Mouse (Mus musculus): ENCODE data around the gene Ifitm1. TPM values are rescaled to one million over a fixed set of nuclear protein-coding genes. Genes with fewer than 3 reads are reported as not detected.
"Not testable (repeated sequence)": the region's sequence is repeated elsewhere in the genome, so short reads cannot be mapped to it uniquely, and the experiment has no call there.

Ifitm1 gene
- polyA plus RNA-seq, 1 experiment from 2014 or later = 33.5 TPM

- H3K36me3 ChIP-seq (ENCODE audit: control insufficient read depth, insufficient read depth, low read length) = no peaks in the 10 kb centered on the region
- DNase-seq (ENCODE audit: low spot score) = no peak
- H3K9ac ChIP-seq (ENCODE audit: low read depth, low read length) = no peak overlapping the region
- no peak for ATAC-seq (replicated peaks; ENCODE audit: low FRiP score)
- no peak overlapping the region for H3K4me2 ChIP-seq
- no peak overlapping the region for H3K27ac ChIP-seq (ENCODE audit: low read depth, low read length)
- no peak overlapping the region for H3K4me3 ChIP-seq (ENCODE audit: low read depth, low read length)
- H3K9me3 ChIP-seq (ENCODE audit: control insufficient read depth, low read length) = no peaks in the 10 kb centered on the region
- WGBS = 83% methylated on average over 2 of the region's 2 CpGs
- no peaks in the 10 kb centered on the region for H3K4me1 ChIP-seq (replicated peaks; ENCODE audit: control insufficient read depth, insufficient read depth, low read length)
- no peaks in the 10 kb centered on the region for H3K27me3 ChIP-seq (replicated peaks; ENCODE audit: control insufficient read depth, insufficient read depth, low read length)
Observed at GRCm38 (mm10) chr7:140961416-140961815, 5.6 kb upstream of the Ifitm1 start.

- H3K4me1 ChIP-seq (replicated peaks; ENCODE audit: control insufficient read depth, insufficient read depth, low read length) = no peaks in the 10 kb centered on the region; the same call in 1 of the 2 replicates
- no peak overlapping the region for H3K9ac ChIP-seq (ENCODE audit: low read depth, low read length)
- H3K4me3 ChIP-seq (ENCODE audit: low read depth, low read length) = no peak overlapping the region
- no peak overlapping the region for H3K27ac ChIP-seq (ENCODE audit: low read depth, low read length)
- no peak for DNase-seq (ENCODE audit: low spot score)
- H3K9me3 ChIP-seq (ENCODE audit: control insufficient read depth, low read length) = no peaks in the 10 kb centered on the region
- WGBS = 77% methylated on average over 2 of the region's 2 CpGs
- no peaks in the 10 kb centered on the region for H3K27me3 ChIP-seq (replicated peaks; ENCODE audit: control insufficient read depth, insufficient read depth, low read length)
- H3K36me3 ChIP-seq (ENCODE audit: control insufficient read depth, insufficient read depth, low read length) = no peaks in the 10 kb centered on the region
- no peak for ATAC-seq (replicated peaks; ENCODE audit: low FRiP score)
- no peak overlapping the region for H3K4me2 ChIP-seq
Observed at GRCm38 (mm10) chr7:140962733-140963132, 4.3 kb upstream of the Ifitm1 start.

GRCm38 (mm10) chr7:140967862-140968591 lies 1.0 kb downstream of the Ifitm1 start:
- Histone ChIP-seq H3K4me2 (peak overlapping the region; percentile 23; the same call in 1 of the 2 replicates), H3K9ac (ENCODE audit: low read depth, low read length) (no peak overlapping the region), H3K27ac (ENCODE audit: low read depth, low read length) (no peak overlapping the region), H3K36me3 (ENCODE audit: control insufficient read depth, insufficient read depth, low read length) (no peaks in the 10 kb centered on the region), H3K27me3 (replicated peaks; ENCODE audit: control insufficient read depth, insufficient read depth, low read length) (no peaks in the 10 kb centered on the region), H3K4me1 (replicated peaks; ENCODE audit: control insufficient read depth, insufficient read depth, low read length) (peaks cover 11% of the 10 kb centered on the region), H3K9me3 (ENCODE audit: control insufficient read depth, low read length) (no peaks in the 10 kb centered on the region), H3K4me3 (ENCODE audit: low read depth, low read length) (no peak overlapping the region)
- ATAC-seq (replicated peaks; ENCODE audit: low FRiP score) = 0 out of 2 replicates have a peak, but pooled peaks have one; percentile 20
- no peak for DNase-seq (ENCODE audit: low spot score)
- 16% methylated on average over 14 of the region's 14 CpGs for WGBS

GRCm38 (mm10) chr7:140968710-140969109 lies 1.7 kb downstream of the Ifitm1 start:
- H3K36me3 ChIP-seq (ENCODE audit: control insufficient read depth, insufficient read depth, low read length); H3K9ac ChIP-seq (ENCODE audit: low read depth, low read length); H3K27me3 ChIP-seq (replicated peaks; ENCODE audit: control insufficient read depth, insufficient read depth, low read length); DNase-seq (ENCODE audit: low spot score); ATAC-seq (replicated peaks; ENCODE audit: low FRiP score); H3K4me3 ChIP-seq (ENCODE audit: low read depth, low read length); H3K9me3 ChIP-seq (ENCODE audit: control insufficient read depth, low read length); H3K4me2 ChIP-seq; H3K27ac ChIP-seq (ENCODE audit: low read depth, low read length): not testable (repeated sequence)
- peaks cover 11% of the 10 kb centered on the region for H3K4me1 ChIP-seq (replicated peaks; ENCODE audit: control insufficient read depth, insufficient read depth, low read length)
- 20% methylated on average over 3 of the region's 3 CpGs for WGBS

- peaks cover 11% of the 10 kb centered on the region for H3K4me1 ChIP-seq (replicated peaks; ENCODE audit: control insufficient read depth, insufficient read depth, low read length)
- H3K4me3 ChIP-seq (ENCODE audit: low read depth, low read length) = no peak overlapping the region
- no peak for DNase-seq (ENCODE audit: low spot score)
- no peak overlapping the region for H3K27ac ChIP-seq (ENCODE audit: low read depth, low read length)
- H3K27me3 ChIP-seq (replicated peaks; ENCODE audit: control insufficient read depth, insufficient read depth, low read length) = no peaks in the 10 kb centered on the region
- H3K36me3 ChIP-seq (ENCODE audit: control insufficient read depth, insufficient read depth, low read length) = no peaks in the 10 kb centered on the region
- H3K9ac ChIP-seq (ENCODE audit: low read depth, low read length) = no peak overlapping the region
- no peaks in the 10 kb centered on the region for H3K9me3 ChIP-seq (ENCODE audit: control insufficient read depth, low read length)
- WGBS = 41% methylated on average over 7 of the region's 7 CpGs
- ATAC-seq (replicated peaks; ENCODE audit: low FRiP score) = no peak
- no peak overlapping the region for H3K4me2 ChIP-seq
Observed at GRCm38 (mm10) chr7:140970931-140971330, 3.9 kb downstream of the Ifitm1 start.

- Histone ChIP-seq H3K4me1 (replicated peaks; ENCODE audit: control insufficient read depth, insufficient read depth, low read length) (peaks cover 11% of the 10 kb centered on the region), H3K9me3 (ENCODE audit: control insufficient read depth, low read length) (no peaks in the 10 kb centered on the region), H3K4me3 (ENCODE audit: low read depth, low read length) (no peak overlapping the region), H3K9ac (ENCODE audit: low read depth, low read length) (no peak overlapping the region), H3K36me3 (ENCODE audit: control insufficient read depth, insufficient read depth, low read length) (no peaks in the 10 kb centered on the region), H3K27me3 (replicated peaks; ENCODE audit: control insufficient read depth, insufficient read depth, low read length) (no peaks in the 10 kb centered on the region), H3K4me2 (no peak overlapping the region), H3K27ac (ENCODE audit: low read depth, low read length) (peak overlapping the region; percentile 41; the same call in 1 of the 2 replicates)
- ATAC-seq (replicated peaks; ENCODE audit: low FRiP score) (no peak; the same call in 1 of the 2 replicates), DNase-seq (ENCODE audit: low spot score) (no peak)
- WGBS = 73% methylated on average over 8 of the region's 8 CpGs
Observed at GRCm38 (mm10) chr7:140971479-140972171, 4.6 kb downstream of the Ifitm1 start.

- no peak overlapping the region for H3K4me2 ChIP-seq
- no peaks in the 10 kb centered on the region for H3K36me3 ChIP-seq (ENCODE audit: control insufficient read depth, insufficient read depth, low read length)
- H3K4me1 ChIP-seq (replicated peaks; ENCODE audit: control insufficient read depth, insufficient read depth, low read length) = peaks cover 11% of the 10 kb centered on the region
- no peak overlapping the region for H3K27ac ChIP-seq (ENCODE audit: low read depth, low read length)
- no peaks in the 10 kb centered on the region for H3K9me3 ChIP-seq (ENCODE audit: control insufficient read depth, low read length)
- DNase-seq (ENCODE audit: low spot score) = no peak
- no peak overlapping the region for H3K9ac ChIP-seq (ENCODE audit: low read depth, low read length)
- H3K27me3 ChIP-seq (replicated peaks; ENCODE audit: control insufficient read depth, insufficient read depth, low read length) = no peaks in the 10 kb centered on the region
- ATAC-seq (replicated peaks; ENCODE audit: low FRiP score) = no peak
- 49% methylated on average over 14 of the region's 14 CpGs for WGBS
- H3K4me3 ChIP-seq (ENCODE audit: low read depth, low read length) = no peak overlapping the region
Observed at GRCm38 (mm10) chr7:140973396-140974165, 6.6 kb downstream of the Ifitm1 start.

- no peak overlapping the region for H3K4me3 ChIP-seq (ENCODE audit: low read depth, low read length)
- H3K4me1 ChIP-seq (replicated peaks; ENCODE audit: control insufficient read depth, insufficient read depth, low read length) = peaks cover 11% of the 10 kb centered on the region
- no peak for DNase-seq (ENCODE audit: low spot score)
- no peak overlapping the region for H3K4me2 ChIP-seq
- 24% methylated on average over 9 of the region's 9 CpGs for WGBS
- no peak overlapping the region for H3K27ac ChIP-seq (ENCODE audit: low read depth, low read length)
- no peaks in the 10 kb centered on the region for H3K36me3 ChIP-seq (ENCODE audit: control insufficient read depth, insufficient read depth, low read length)
- H3K27me3 ChIP-seq (replicated peaks; ENCODE audit: control insufficient read depth, insufficient read depth, low read length) = no peaks in the 10 kb centered on the region; the same call in 1 of the 2 replicates
- ATAC-seq (replicated peaks; ENCODE audit: low FRiP score) = no peak
- no peak overlapping the region for H3K9ac ChIP-seq (ENCODE audit: low read depth, low read length)
- no peaks in the 10 kb centered on the region for H3K9me3 ChIP-seq (ENCODE audit: control insufficient read depth, low read length)
Observed at GRCm38 (mm10) chr7:140974940-140975339, 7.9 kb downstream of the Ifitm1 start.

All from liver, embryonic 11.5 days (tissue).